Mouse (Mus musculus) liver, embryonic 13.5 days (tissue): ENCODE results near the gene Hsd17b3. TPM values are rescaled to one million over a fixed set of nuclear protein-coding genes. Genes with fewer than 3 reads are reported as not detected.

Source experiments
- ATAC-seq: fragments of 200-750 bp; cut with Nextera tagmentation; 2 replicates; pipeline ENCODE4 v1.8.0; 2017; ENCODE audit warnings: low read depth, mild to moderate bottlenecking, moderate number of reproducible peaks, moderate library complexity
- DNase-seq: peaks from one replicate; pipeline ENCODE4 v3.0.0; 2022
- H3K27ac ChIP-seq: fragments of 300-500 bp; sonication (generic); 2 replicates; pipeline ENCODE4 v1.5.1; 2015; ENCODE audit warnings: moderate library complexity, mild to moderate bottlenecking, inconsistent platforms
- H3K27me3 ChIP-seq: fragments of 300-500 bp; sonication (generic); 2 replicates; pipeline ENCODE4 v1.6.1; 2015; ENCODE audit warnings: mild to moderate bottlenecking, inconsistent platforms
- H3K36me3 ChIP-seq: fragments of 300-500 bp; sonication (generic); 2 replicates; pipeline ENCODE4 v1.6.1; 2015; ENCODE audit warnings: mild to moderate bottlenecking, inconsistent platforms
- H3K4me1 ChIP-seq: fragments of 300-500 bp; sonication (generic); replicated peaks from 2 replicates; pipeline ENCODE4 v1.6.1; 2015; ENCODE audit warnings: inconsistent platforms
- H3K4me2 ChIP-seq: fragments of 300-500 bp; sonication (generic); 2 replicates; pipeline ENCODE4 v1.6.1; 2015; ENCODE audit warnings: inconsistent platforms, mild to moderate bottlenecking, moderate library complexity
- H3K4me3 ChIP-seq: fragments of 300-500 bp; sonication (generic); replicated peaks from 2 replicates; pipeline ENCODE4 v1.5.1; 2015; ENCODE audit warnings: mild to moderate bottlenecking, inconsistent platforms
- H3K9ac ChIP-seq: fragments of 300-500 bp; sonication (generic); 2 replicates; pipeline ENCODE4 v1.6.1; 2015; ENCODE audit warnings: mild to moderate bottlenecking, inconsistent platforms
- H3K9me3 ChIP-seq: fragments of 300-500 bp; sonication (generic); replicated peaks from 2 replicates; pipeline ENCODE4 v1.6.1; 2016; ENCODE audit warnings: inconsistent platforms
- WGBS: fragments of 180-500 bp; shearing (Covaris S2); methylation state at CpG from one replicate; pipeline ENCODE4 v1.1.7; 2015; ENCODE audit not compliant: insufficient replicate concordance; 5-methylcytosine and 5-hydroxymethylcytosine counted together
- polyA plus RNA-seq: library from polyadenylated mRNA; unstranded; fragments of >200 nt; fragmentation: Nextera tagmentation; extraction: Ambion mirVana; gene quantifications from 2 replicates; pipeline ENCODE4 v1.2.1, GENCODE M21; 2015

Gene Hsd17b3
- polyA plus RNA-seq, 1 experiment from 2014 or later = not detected

GRCm38 (mm10) chr13:64016048-64016447 is 73.0 kb downstream of the Hsd17b3 start:
- no peak overlapping the region for H3K27ac ChIP-seq
- no peak for DNase-seq
- no peak overlapping the region for H3K9ac ChIP-seq
- no peaks in the 10 kb centered on the region for H3K9me3 ChIP-seq
- WGBS = 59% methylated on average over 4 of the region's 4 CpGs
- no peaks in the 10 kb centered on the region for H3K36me3 ChIP-seq
- H3K4me2 ChIP-seq = no peak overlapping the region
- no peaks in the 10 kb centered on the region for H3K4me1 ChIP-seq
- ATAC-seq = no peak
- H3K4me3 ChIP-seq = no peak overlapping the region
- H3K27me3 ChIP-seq = no peaks in the 10 kb centered on the region

- H3K4me2 ChIP-seq = no peak overlapping the region
- H3K4me1 ChIP-seq = no peaks in the 10 kb centered on the region
- no peak overlapping the region for H3K27ac ChIP-seq
- no peak for ATAC-seq
- H3K4me3 ChIP-seq = no peak overlapping the region
- no peak for DNase-seq
- no peaks in the 10 kb centered on the region for H3K9me3 ChIP-seq
- H3K9ac ChIP-seq = no peak overlapping the region
- no peaks in the 10 kb centered on the region for H3K27me3 ChIP-seq
- no peaks in the 10 kb centered on the region for H3K36me3 ChIP-seq
- WGBS = 57% methylated on average over 4 of the region's 4 CpGs
Measured at GRCm38 (mm10) chr13:64011157-64011556, 77.9 kb downstream of the Hsd17b3 start.

Other genes with a start within 250 kb of the Hsd17b3 start
- gene Slc35d2, start 40.1 kb upstream of the Hsd17b3 start, polyA plus RNA-seq = 5.6 and 6.0 TPM in 2 replicates
- gene Zfp367, start 64.0 kb upstream of the Hsd17b3 start, polyA plus RNA-seq = 21.9 and 25.7 TPM in 2 replicates
- gene Habp4, start 72.6 kb upstream of the Hsd17b3 start, polyA plus RNA-seq = 7.5 and 9.1 TPM in 2 replicates
- 6.9 and 8.9 TPM in 2 replicates for gene Cdc14b, start 186.1 kb upstream of the Hsd17b3 start, polyA plus RNA-seq
- 21.6 and 25.1 TPM in 2 replicates for gene Aaed1, start 223.5 kb upstream of the Hsd17b3 start, polyA plus RNA-seq